Mouse (Mus musculus) spleen, postnatal 14 days (tissue): Measurements from ENCODE around the gene Serpinc1.
"Not testable (repeated sequence)": the region's sequence is repeated elsewhere in the genome, so short reads cannot be mapped to it uniquely, and the experiment has no call there.

Experiments
- DNase-seq, 2 experiments: peaks; one replicate each; pipeline ENCODE4 v3.0.0; 2021 to 2022; ENCODE audit warnings: low spot score in 2 of 2

Gene Serpinc1

DNA sequence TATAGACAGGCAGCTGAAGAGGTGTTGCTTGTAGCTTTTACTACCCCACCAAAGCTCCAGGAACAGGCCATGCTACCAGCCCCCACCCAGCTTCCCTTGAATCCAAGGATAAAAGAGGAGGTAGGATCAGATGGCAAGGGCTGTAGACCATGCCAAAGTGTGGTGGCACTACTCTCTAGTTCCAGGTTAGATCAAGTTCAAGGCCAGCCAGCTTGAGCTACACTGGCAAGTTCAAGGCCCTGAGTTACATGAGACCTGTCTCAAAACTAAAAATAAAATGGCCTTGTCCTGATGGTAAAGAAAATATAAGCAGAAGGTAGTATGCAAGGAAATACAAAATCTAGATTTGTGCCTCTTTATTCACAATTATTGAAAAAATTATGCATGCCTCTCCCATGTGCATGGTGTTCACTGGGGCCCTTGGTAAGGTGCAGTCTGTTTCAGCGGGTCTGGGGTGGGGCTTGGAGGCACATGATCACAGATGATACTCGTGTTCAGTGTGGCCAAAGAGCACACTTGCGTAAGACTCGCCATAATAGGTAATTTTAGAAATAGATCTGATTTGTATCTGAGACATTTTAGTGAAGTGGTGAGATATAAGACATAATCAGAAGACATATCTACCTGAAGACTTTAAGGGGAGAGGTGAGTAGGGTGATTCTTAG lies at the start of gene Serpinc1:
Gene Serpinc1, plus strand, starts transcription at position 515 of the 665 bp plus-strand sequence.
- DNase-seq: no peak

DNA sequence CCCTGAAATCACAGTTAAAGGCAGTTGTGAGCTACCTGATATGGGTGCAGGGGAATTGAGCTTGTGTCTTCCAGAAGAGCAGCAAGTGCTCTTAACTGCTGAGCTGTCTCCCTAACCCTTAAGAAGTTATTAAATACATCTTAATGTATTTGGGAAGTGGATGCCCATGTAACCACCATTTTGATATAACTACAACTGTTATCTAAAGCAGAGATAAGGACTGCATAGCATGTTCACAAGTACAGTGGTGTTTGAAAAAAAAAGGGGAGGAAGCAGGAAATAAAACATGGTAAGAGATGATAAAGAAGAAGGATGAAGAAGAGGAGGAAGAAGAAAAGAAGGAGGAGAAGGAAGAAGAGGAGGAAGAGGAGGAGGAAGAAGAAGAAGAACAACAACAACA lies 47.1 kb upstream of the Serpinc1 start:
- no peak for DNase-seq

DNA sequence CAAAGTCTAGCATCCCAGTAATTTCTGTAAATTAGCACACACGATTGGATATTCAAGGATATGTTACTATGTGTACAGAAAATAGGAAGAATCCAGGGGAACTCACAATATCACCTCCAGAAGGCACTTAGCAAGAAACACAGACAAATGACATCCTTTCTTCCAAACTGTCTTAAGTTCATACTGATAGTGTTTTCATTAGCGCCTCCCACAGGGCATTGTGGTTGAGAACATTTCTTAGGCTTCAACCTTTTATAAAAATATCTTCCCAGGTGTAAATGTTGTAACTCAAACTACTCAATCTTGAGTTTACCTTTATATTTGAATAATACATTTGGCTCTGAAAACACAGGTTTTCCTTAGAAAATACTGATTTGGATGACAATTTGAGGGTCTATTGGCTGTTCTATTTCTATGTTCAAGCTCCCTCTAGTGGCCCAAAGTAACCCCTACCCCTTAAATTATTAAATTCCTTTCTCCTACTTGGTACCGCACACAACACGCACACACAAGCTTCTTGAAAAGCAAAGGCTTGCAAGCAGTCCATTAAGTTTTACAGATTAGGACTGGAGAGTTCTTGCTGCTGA lies 44.4 kb upstream of the Serpinc1 start:
- no peak for DNase-seq

DNA sequence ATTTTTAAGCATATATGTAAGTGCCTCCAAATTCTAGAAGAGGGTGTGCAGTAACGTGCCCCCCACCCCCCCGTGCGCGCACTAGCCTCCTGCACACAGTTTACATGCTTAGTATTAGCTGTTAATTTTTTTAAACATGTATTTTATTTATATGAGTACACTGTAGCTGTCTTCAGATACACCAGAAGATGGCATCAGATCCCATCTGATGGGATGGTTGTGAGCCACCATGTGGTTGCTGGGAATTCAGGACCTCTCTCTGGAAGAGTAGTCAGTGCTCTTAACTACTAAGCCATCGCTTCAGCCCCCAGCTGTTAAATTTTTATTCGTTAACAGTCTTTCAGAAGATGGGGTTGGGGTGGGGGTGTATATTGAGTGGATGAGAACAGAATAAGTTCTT lies 42.8 kb upstream of the Serpinc1 start:
- no peak for DNase-seq

DNA sequence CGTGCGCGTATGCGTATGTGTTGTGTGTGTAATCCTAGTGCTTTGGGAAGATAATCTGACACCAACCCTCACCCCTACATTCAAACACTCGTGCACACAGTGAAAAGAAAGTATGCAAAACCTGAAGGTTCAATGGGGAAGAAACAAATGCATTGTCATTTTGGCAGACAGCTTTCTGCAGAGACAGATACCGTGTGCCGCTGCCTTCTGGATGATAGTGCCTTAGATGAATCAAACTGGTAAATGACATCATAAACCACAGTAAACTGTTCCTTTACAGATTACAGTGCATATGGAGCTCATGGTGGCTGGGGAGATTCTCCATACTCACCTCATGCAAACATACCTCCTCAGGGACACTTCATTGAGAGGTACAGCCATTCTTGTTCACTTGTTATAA lies 15.2 kb upstream of the Serpinc1 start:
- DNase-seq: no peak

DNA sequence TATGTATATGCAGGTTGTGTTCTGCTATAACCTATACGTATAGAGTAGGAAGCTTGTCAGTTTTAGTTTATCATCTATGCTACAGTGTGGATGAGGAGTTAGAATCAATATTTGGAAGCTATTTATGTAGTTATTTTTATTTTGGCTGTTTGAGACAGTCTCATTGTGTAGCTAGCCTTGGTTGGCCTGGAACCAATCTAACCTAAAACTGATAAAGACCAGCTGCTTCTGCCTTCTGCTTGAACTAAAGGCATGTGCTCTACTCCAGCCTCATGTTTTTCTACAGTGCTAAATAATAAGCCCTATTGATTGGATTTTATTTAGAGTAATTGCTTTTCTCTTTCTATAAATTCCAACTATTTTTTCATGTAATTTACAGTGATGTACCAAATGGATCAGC lies 11.1 kb upstream of the Serpinc1 start:
- no peak for DNase-seq

DNA sequence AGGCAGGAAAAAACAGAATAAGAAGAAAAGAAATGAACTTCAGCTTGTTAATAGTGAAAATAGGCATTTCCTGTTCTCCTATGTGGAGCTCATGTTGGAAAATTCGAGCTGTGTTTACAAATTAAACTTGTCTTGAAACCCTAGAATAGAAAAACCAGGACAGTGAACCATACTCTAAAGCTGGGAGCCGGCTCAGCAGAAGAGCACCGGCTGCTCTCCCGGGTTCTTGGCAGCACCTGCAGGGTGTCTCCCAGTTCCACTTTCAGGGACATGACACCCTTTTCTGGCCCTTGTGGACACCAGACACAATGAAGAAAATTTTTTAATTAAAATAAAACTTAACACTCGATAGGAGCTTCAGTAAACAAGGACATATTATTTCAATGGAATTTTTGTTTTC lies 9.7 kb upstream of the Serpinc1 start:
- DNase-seq: no peak

DNA sequence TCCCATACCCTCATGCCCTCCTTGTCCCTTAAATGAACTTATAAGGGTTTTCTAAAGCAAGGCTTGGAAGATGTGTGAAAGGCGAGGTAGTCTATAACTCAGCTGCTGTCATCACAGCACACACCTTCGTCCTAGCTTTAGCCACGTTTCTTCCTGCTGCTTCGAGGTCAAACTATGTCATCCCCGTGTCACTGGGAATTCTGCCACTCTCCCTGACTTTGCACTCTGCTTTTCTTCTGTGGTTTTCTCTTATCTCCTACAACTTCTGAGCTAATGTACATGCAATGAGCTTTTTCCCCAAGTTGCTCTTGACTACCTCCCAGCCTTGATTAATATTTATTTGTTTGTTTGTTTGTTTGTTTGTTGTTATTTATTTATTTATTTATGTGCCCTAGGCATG lies 1.6 kb downstream of the Serpinc1 start:
- DNase-seq: no peak

DNA sequence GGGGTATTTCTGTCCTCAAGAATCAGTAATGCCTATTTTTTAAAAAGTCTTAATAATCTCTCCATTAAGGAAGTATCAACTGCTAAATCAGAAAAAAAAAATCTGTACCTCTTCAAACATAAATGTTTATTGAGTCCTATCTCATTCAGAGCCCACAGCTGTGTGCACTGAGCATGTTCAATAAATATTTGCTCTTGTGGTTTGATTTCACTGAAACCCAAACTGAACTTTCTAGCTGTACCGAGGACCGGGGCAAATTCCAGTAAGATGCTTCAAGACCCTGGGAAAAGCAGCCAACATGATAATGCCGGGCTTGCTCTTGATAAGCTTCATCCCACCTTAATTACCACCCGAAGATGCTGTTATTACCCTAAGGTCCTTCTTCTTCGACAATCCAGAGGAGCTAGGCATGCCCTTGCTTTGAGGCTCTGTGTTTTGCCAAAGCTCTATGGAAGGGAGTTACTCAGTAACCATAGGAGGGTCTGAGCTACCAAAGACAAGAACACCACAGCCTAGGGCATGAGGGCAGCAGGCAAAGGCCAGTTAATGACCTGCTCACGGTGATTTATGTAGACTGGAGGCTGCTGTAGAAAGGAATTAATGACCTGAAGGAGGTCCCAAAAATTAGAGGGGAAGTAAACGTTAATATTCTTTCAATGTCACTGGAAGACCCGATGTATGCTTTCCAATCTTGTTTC lies 2.3 kb downstream of the Serpinc1 start:
- DNase-seq: no peak

DNA sequence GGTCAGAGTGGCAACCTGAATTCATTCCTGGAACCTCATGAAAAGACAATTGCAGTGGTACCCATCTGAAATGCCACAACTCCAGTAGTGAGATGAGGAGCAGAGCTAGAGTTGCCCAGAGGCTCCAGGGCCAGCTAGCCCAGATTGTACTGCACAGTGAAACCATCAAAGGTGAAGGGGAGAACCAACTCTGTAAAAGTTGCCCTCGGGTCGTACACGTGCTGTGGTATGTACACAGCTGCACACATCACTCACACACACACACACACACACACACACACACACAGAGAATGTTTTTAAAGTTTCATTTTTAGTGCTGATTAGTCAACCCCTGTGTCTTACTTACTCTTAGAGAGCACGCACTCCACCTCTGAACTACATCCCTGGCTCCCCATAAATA lies 3.0 kb downstream of the Serpinc1 start:
- DNase-seq: no peak

DNA sequence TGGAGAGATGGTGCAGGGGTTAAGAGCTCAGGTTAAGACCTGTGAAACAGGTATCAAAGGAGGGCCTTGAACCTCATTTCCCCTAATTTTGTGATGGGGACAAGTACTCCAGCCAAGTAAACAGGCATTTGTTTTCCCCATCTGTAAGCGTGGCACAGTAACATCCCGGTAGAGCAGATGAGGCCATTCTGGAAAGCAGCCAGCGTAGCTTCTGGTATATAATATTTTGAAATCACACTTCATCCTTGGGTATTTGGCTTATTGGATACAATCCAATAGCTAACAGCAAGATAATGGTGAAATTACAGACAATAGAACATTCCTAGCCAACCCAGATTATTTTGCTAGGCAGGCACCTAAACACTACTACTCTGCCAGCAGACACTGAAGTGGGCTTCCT lies 4.5 kb downstream of the Serpinc1 start:
- no peak for DNase-seq

DNA sequence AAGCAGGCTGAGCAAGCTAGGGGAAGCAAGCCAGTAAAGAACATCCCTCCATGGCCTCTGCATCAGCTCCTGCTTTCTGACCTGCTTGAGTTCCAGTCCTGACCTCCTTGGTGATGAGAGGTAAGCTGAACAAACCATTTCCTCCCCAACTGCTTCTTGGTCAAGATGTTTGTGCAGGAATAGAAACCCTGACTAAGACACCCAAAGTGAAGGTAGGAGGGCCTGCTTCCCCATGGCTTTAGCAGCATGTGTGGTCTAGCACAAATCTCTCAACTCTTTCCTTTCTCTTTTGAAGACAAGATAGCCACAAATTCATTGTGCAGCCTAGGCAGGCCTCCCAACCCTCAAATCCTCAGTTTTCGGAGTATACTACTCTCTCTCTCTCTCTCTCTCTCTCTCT lies 6.3 kb downstream of the Serpinc1 start:
- not testable (repeated sequence) for DNase-seq

DNA sequence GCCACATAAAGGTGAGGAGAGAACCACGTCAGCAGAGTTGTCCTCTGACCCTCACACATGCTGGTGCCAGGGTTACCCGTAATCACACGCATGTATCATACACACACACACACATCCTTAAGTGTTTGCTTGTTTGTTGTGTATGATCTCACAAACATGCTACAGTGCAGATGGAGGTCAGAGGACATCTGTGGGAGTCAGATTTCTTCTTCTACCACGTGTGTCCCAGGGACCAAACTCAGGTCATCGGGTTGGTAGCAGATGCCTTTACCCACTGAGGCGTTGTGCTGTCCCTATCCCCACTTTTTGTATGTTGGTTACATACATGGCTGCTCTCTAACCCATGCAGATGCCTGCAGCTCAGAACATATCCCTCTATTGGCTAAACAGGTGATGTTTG lies 7.1 kb downstream of the Serpinc1 start:
- DNase-seq: no peak

DNA sequence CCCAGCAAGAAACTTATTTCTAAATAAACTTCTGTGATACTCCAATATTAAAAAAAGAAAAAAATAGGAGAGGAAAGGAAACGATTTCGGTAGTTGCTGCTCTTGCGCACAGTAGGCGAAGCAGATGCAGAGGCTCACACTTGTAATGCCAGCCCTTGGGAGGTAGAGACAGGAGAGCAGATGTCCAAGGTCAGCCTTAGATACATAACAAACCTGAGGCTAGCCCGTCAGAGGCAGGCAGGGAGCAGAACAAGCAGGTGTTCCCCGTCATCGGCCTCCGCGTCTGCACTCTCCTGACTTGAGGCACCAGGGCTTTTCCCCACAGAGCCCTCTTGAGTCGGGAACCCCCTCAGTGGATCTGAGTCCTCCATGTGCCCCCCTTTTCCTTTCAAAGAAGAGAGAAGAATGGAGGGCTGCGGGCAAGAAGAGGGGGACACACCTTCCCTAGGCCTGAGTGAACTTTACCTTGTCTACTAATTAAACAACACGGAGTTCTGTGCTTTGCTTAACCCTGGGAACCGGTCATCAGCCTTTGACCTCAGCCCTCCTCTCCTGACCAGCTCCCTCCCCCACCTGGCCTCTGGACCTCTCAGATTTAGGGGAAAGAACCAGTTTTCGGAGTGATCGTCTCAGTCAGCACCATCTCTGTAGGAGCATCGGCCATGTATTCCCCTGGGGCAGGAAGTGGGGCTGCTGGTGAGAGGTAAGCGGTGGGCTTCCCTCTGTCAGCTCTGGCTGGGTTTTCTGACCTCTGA lies 8.7 kb downstream of the Serpinc1 start:
- DNase-seq: no peak

DNA sequence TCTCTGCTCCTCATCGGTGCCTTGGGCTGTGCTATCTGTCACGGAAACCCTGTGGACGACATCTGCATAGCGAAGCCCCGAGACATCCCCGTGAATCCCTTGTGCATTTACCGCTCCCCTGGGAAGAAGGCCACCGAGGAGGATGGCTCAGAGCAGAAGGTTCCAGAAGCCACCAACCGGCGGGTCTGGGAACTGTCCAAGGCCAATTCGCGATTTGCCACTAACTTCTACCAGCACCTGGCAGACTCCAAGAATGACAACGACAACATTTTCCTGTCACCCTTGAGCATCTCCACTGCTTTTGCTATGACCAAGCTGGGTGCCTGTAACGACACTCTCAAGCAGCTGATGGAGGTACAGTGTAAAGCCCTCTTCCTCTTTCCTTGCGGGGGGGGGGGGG lies 11.0 kb downstream of the Serpinc1 start:
- DNase-seq: no peak

DNA sequence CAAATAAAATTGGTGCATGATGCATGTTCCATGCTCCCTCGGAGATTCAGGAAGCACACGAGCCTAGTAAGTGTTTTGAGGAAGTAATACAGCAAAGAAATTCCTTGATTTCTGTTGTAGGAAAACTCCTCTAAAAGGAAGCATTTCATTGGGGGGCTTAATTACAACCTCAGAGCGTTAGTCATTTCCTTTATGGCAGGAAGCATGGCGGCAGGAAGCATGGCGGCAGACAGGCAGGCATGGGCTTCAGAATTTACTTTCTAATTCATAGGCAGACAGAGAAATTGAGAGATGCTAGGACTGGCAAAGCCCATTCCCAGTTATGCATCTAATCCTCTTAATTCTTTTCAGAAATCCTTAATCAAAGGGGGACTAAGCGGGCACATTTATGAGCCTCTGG lies 15.5 kb downstream of the Serpinc1 start:
- DNase-seq: no peak

DNA sequence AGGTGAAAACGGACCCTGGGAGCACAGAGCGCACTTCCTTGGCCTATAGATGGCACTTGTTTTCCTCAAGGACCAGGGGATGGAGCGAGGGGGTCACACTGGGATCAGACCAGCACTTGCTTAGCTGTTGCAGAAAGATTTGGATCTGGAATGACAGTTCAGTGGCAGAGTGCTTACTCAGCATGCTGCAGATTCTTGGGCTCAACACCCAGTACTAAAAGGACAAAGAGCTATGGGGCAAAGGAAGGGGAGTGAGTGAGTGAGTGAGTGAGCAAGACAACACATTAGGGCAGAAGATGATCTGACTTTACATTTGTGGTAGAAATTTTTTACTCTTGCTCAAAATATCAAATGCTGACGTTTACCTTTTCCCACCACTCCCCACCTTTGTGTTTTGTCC lies 26.6 kb downstream of the Serpinc1 start:
- DNase-seq: no peak

DNA sequence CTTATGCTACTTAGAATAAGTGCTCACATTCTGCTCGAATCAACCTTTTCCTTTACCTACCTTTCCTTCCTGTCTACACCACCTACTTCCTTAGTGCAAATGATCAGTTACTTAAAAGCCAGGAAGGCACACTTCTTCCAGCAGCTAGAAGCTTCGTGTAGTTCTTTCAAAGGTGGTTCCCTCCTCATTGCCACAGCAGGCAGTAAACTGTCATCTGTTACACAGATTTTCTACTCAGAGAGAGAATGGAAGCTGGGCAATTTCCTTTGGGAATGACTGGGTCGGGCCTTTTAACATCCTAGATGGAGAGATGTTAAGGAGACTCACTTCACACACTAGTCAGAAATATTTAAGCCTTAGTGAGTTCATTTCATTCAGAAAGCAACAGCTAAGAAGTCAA lies 27.1 kb downstream of the Serpinc1 start:
- no peak for DNase-seq

DNA sequence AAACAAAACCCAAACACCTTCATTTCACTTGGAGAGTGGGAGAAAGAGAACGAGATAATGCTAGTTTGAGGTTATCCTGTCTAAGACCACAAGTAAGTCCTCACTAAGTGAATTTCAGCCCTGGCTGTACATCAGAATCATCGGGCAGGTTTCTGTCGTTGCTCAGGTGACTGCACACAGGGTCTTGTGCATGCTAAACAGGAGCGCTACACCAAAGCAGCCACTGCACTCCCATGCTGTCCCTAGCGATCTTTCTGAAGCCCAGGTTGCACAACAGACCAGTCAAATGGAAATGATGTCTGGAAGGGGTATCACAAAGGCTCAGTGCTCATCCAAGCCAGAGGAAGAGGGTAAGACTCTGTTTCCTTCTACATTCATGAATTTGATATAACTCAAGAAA lies 28.1 kb downstream of the Serpinc1 start:
- DNase-seq: no peak

DNA sequence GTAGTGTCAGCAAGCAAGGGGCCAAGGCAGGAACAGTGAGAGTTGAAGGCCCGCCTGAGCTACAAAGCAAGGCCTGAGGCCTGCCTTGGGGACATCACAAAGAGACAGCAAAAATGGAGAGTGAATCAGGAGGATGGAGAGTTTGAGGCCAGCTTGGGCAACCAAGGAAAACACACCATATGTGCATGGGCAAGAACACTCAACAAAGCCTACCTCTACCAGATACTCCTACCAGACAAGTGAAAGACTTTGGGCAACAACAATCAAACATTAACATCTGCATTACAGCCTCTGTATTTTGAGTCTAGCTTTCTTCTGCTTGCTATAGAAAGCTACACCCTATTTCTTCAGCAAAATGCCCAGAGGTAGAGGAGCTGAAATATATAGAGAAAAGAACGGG lies 29.7 kb downstream of the Serpinc1 start:
- DNase-seq: no peak

DNA sequence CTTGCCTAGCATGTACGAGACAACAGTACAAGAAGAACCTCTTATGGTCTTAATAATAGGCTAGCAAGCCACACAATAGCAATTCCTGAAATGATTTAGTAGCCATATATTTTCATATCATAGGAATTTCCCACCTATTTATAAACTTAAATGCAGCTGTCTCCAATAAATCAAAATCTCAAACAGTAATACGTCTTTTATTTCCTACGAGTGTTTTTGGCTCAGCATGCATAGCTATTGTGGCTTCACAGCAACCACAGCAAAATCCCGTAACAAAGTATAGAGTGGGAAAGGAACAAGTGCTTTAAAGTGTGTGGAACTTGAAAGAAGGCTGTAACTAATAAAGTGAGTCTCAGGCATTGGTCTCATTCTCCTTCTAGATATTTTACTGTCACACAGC lies 32.1 kb downstream of the Serpinc1 start:
- no peak for DNase-seq

DNA sequence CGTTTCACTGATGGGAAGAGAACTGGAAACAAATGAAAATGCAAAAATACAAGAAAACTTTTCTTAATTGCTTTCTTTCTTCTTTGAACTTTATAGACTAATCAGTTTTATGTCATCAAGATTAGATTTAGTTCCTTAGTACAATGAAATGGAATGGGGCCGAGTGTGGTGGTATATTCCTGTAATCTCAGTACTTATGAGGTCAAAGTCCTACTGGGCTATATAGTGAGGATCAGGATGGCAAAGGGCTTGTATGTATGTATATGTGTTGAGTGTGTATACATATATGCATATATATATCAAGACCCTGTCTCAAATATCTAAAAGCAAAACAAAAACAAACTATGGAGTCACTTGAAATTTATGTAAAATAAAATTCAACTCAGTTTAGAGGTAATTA lies 38.0 kb downstream of the Serpinc1 start:
- no peak for DNase-seq

DNA sequence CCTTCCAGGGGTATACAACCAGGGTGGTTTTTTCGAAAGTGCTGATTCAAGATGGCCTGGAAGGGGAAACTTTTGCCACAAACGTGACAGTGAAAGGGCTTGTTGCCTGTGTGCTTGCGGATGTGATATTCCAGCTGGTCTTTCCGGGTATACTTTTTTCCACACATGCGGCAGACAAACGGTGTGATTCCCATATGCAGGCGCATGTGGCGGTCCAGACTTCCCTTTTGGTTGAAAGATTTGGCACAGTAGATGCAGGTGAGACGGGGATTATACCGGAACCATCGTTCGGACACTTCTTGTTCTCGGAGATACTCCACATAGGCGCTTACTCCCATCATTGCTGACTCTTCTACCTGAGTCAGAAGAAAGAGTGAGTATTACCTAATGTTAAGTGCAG lies 41.7 kb downstream of the Serpinc1 start:
- no peak for DNase-seq
